Mouse (Mus musculus): ENCODE results near the gene Exoc4. TPM values are rescaled to one million over a fixed set of nuclear protein-coding genes. Genes with fewer than 3 reads are reported as not detected.

The Exoc4 gene
- total and polyA plus RNA-seq, 3 experiments = 31.2 to 46.4 (median 41.9) TPM

- no peak overlapping the region for H3K4me3 ChIP-seq (replicated peaks in 1 of 3; ENCODE audit: low read depth in 2 of 3, low read length in 2 of 3, poor library complexity in 1 of 3)
- H3K4me1 ChIP-seq (ENCODE audit: control insufficient read depth in 1 of 2, insufficient read depth in 2 of 2) = peaks cover 0 to 7% of the 10 kb centered on the region in 2 experiments; a peak in 2 of 4 replicates
- no peaks in the 10 kb centered on the region for H3K9me3 ChIP-seq (replicated peaks; ENCODE audit: low read length)
- in situ Hi-C loops (cut with MboI; ENCODE audit: low pct_ligation_motif_present, low pct_unique_long_range_greater_than_20kb, low sequenced_read_pairs) (no loop called here), dilution Hi-C loops (cut with MboI; ENCODE audit: extremely low pct_ligation_motif_present, extremely low pct_unique_long_range_greater_than_20kb, low sequenced_read_pairs) (no loop called here)
- H3K4me2 ChIP-seq (ENCODE audit: insufficient read depth, low read depth, poor library complexity, severe bottlenecking) = no peak overlapping the region
- DNase-seq (ENCODE audit: extremely low read depth) = no peak
- H3K27ac ChIP-seq (ENCODE audit: insufficient read depth, low read depth) = no peak overlapping the region
- no peaks in the 10 kb centered on the region for H3K27me3 ChIP-seq (replicated peaks)
- H3K36me3 ChIP-seq (replicated peaks in 1 of 2; ENCODE audit: control insufficient read depth in 1 of 2, insufficient read depth in 1 of 2, low read length in 1 of 2) = no peaks in the 10 kb centered on the region
- H3K9ac ChIP-seq (ENCODE audit: insufficient read depth, low read depth) = no peak overlapping the region
- TF ChIP-seq JUN (IDR thresholded peaks at IDR 0.05; ENCODE audit: insufficient read depth, low read depth, low read length) (no peak), TBP (conservative IDR thresholded peaks at IDR 0.05; ENCODE audit: low read depth, low read length) (no peak), KAT2A (IDR thresholded peaks at IDR 0.05; ENCODE audit: insufficient replicate concordance, low read length) (no peak), ZC3H11A (IDR thresholded peaks at IDR 0.05; ENCODE audit: low read depth, low read length) (no peak), RAD21 (IDR thresholded peaks at IDR 0.05; ENCODE audit: low read depth, low read length) (no peak), JUND (conservative IDR thresholded peaks at IDR 0.05; ENCODE audit: low read depth, low read length) (no peak), MAX (IDR thresholded peaks at IDR 0.05; ENCODE audit: low read length) (no peak), USF2 (conservative IDR thresholded peaks at IDR 0.05; ENCODE audit: low read depth, low read length) (no peak), MAZ (IDR thresholded peaks at IDR 0.05; ENCODE audit: low read depth, low read length) (no peak), POLR2AphosphoS2 (IDR thresholded peaks at IDR 0.05; ENCODE audit: low read depth, low read length) (no peak), RCOR1 (conservative IDR thresholded peaks at IDR 0.05; ENCODE audit: low read depth, low read length) (no peak), ZNF384 (IDR thresholded peaks at IDR 0.05; ENCODE audit: low read depth, low read length) (no peak), MAFK (IDR thresholded peaks at IDR 0.05; ENCODE audit: insufficient replicate concordance, low read length) (no peak), HCFC1 (IDR thresholded peaks at IDR 0.05; ENCODE audit: low read depth, low read length) (no peak), USF1 (IDR thresholded peaks at IDR 0.05; ENCODE audit: low read depth, low read length) (no peak)
- H3K79me2 ChIP-seq (replicated peaks; ENCODE audit: control insufficient read depth, extremely low read depth, insufficient read depth, poor library complexity, severe bottlenecking) = no peaks in the 10 kb centered on the region
Observed at GRCm38 (mm10) chr6:33955469-33955868, 706.6 kb downstream of the Exoc4 start.

DNA sequence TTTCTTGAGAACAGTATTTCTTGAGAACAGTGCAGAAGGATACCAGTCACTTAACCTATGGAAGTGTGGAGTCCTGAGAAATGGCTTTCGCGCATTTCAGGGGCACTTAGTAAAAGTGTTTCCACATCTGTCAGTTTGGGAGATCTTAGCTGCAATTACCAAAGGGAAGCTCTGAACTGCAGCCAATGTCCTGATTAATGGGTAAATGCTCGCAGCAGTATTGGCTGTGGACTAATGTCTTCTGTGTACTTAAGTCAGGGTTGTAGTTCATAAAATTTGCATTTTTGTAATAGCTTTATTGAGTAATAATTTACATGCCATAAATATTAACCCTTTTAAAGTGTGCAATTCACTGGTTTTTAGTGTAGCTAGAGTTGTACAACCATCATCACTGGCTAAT is 709.4 kb downstream of the Exoc4 start:
- in situ Hi-C loops (cut with MboI; ENCODE audit: low pct_ligation_motif_present, low pct_unique_long_range_greater_than_20kb, low sequenced_read_pairs) (no loop called here), dilution Hi-C loops (cut with MboI; ENCODE audit: extremely low pct_ligation_motif_present, extremely low pct_unique_long_range_greater_than_20kb, low sequenced_read_pairs) (no loop called here)
- no peak overlapping the region for H3K9ac ChIP-seq (ENCODE audit: insufficient read depth, low read depth)

More for the DNA sequence above, 709.4 kb downstream of the Exoc4 start:
- H3K9me3 ChIP-seq (replicated peaks; ENCODE audit: low read length) = no peaks in the 10 kb centered on the region
- H3K4me2 ChIP-seq (ENCODE audit: insufficient read depth, low read depth, poor library complexity, severe bottlenecking) = no peak overlapping the region
- H3K36me3 ChIP-seq (replicated peaks in 1 of 2; ENCODE audit: control insufficient read depth in 1 of 2, insufficient read depth in 1 of 2, low read length in 1 of 2) = no peaks in the 10 kb centered on the region
- H3K27me3 ChIP-seq (replicated peaks) = no peaks in the 10 kb centered on the region
- no peak overlapping the region for H3K4me3 ChIP-seq (replicated peaks in 1 of 3; ENCODE audit: low read depth in 2 of 3, low read length in 2 of 3, poor library complexity in 1 of 3)
- DNase-seq (ENCODE audit: extremely low read depth) = no peak
- no peak overlapping the region for H3K27ac ChIP-seq (ENCODE audit: insufficient read depth, low read depth)
- TF ChIP-seq MAZ (IDR thresholded peaks at IDR 0.05; ENCODE audit: low read depth, low read length) (no peak), ETS1 (conservative IDR thresholded peaks at IDR 0.05; ENCODE audit: low read depth, low read length) (no peak), BHLHE40 (IDR thresholded peaks at IDR 0.05; ENCODE audit: low read depth, low read length) (no peak), MYC (IDR thresholded peaks at IDR 0.05; ENCODE audit: low read depth, low read length) (no peak), SMC3 (IDR thresholded peaks at IDR 0.05; ENCODE audit: low read depth, low read length) (no peak), KAT2A (IDR thresholded peaks at IDR 0.05; ENCODE audit: insufficient replicate concordance, low read length) (no peak), ZKSCAN1 (IDR thresholded peaks at IDR 0.05; ENCODE audit: borderline replicate concordance, low read depth, low read length) (no peak), CHD2 (IDR thresholded peaks at IDR 0.05; ENCODE audit: low read length) (no peak), NRF1 (IDR thresholded peaks at IDR 0.05; ENCODE audit: low read depth, low read length) (no peak), JUN (IDR thresholded peaks at IDR 0.05; ENCODE audit: insufficient read depth, low read depth, low read length) (no peak), JUND (conservative IDR thresholded peaks at IDR 0.05; ENCODE audit: low read depth, low read length) (no peak), GABPA (IDR thresholded peaks at IDR 0.05; ENCODE audit: insufficient replicate concordance, low read depth, low read length) (no peak), TBP (conservative IDR thresholded peaks at IDR 0.05; ENCODE audit: low read depth, low read length) (no peak), ZMIZ1 (IDR thresholded peaks at IDR 0.05; ENCODE audit: low read depth, low read length) (no peak)
- peaks cover 0 to 21% of the 10 kb centered on the region in 2 experiments; a peak in 2 of 4 replicates for H3K4me1 ChIP-seq (ENCODE audit: control insufficient read depth in 1 of 2, insufficient read depth in 2 of 2)
- no peaks in the 10 kb centered on the region for H3K79me2 ChIP-seq (replicated peaks; ENCODE audit: control insufficient read depth, extremely low read depth, insufficient read depth, poor library complexity, severe bottlenecking)
